Mouse (Mus musculus) layer of hippocampus, postnatal 14 days (tissue): ENCODE data around the gene Ube2k. TPM values are rescaled to one million over a fixed set of nuclear protein-coding genes. Genes with fewer than 3 reads are reported as not detected.

Experiments used
- DNase-seq, 2 experiments: peaks; one replicate each; pipeline ENCODE4 v3.0.0; 2021 to 2022; ENCODE audit warnings: low spot score in 2 of 2, mixed read lengths in 1 of 2
- total RNA-seq, 2 experiments: library from RNA; stranded (reverse); gene quantifications; 2 replicates each; pipeline ENCODE4 v1.2.3; 2021

Gene Ube2k
- total RNA-seq, 2 experiments from 2014 or later, result 130 to 137 TPM

DNA sequence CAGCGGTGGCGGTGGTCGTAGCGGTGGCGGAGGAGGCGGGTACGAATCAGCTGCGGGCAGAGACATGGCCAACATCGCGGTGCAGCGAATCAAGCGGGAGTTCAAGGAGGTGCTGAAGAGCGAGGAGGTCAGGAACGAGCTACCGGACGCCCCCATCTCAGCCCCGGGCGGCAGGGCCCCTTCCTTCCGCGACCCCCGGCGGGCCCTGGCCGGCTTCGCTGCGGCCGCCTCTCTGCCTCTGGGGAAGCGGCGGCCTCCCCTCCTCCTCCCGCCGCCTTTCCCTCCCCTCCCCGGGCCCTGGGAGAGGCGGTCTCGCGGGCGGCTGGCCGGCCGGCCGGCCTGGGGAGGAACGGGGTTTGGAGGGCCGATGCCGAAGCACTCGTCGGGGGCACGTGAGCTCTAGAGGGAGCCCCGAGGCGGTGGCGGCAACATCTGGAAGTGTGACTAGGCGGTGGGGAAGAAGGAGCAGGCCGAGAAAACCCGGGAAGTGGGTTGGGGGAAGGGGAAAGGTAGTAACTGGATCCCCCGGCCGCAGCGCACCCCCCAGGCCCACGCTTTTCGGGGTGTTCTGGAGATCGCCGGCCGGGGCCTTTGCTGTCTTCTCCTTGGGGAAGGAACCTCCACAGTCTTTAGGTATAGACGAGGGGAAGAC is 513 bp downstream of the Ube2k start:
- DNase-seq, result no peak

DNA sequence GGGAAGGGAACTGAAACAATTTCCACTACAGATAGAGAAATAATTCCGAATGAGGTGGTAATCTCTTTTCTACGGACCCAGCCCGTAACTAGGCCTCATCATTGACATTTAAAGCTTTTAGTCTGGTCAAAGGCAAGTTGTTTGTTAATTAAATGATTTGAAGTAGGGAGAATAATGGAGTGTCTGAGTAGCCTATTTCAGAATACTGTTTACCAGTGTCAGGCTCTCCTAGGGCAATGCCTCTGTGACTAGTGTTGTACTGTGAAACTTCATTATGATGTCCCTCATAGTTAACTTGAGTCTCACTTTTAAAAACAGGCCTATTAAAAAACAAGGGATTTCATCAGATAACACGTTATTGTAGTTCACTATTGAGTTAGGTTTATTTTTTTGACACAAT is 1.1 kb downstream of the Ube2k start:
- no peak for DNase-seq

DNA sequence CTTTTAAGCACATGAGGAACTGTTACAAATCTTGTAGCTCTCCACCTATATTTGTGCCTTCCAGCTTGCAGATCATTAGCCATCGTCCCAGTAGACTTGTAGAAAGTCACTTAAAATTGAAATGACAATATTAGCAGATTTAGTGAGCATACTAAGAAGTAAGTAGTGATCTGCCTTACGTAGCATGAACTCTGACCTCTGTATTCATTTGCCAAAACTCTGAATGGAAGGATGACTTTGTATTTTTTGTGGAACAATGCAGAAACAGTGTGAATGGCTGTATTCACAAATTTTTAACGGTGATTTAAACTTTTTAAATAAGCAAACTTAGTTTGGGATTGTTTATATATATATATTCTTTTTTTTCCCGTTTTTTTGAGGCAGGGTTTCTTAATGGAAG is 1.8 kb downstream of the Ube2k start:
- DNase-seq, result no peak

GRCm38 (mm10) chr5:65539786-65540185 is 2.8 kb downstream of the Ube2k start:
- no peak for DNase-seq

DNA sequence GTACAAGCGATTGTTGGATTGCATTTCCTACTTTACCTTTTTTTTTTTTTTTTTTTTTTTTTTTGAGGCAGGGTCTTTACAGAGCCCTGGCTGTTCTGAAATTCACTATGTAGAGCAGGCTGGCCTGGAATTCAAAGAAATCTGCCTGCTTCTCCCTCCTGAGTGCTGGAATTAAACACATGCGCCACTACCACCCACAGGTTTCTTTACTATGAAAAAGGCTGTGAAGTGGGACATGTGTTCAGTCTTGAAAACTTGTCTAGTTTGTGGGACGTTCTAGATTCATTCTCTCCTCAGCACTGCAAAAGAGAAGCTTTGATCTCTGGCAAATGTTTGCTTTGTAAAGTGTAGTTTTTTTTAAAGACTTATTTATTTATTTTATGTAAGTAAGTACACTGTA is 4.9 kb downstream of the Ube2k start:
- DNase-seq, result no peak

DNA sequence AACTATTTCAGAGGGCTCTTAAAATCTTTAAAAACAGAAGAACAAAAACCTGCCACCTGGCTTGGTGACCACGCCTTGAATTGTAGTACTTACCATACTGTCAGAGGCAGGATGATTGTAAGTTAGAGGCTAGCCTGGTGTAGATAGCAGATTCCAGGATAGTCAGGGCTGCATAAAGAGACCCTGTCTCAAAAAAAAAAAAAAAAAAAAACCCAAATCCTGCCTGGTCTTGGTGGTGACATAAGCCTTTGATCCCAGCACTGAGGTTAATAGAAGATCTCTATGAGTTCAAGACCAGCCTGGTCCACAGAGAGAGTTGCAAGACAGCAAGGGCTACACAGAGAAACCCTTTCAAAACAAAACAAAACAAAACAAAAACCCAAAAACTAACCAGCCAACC is 6.5 kb downstream of the Ube2k start:
- DNase-seq, result no peak

- no peak for DNase-seq
Measured at GRCm38 (mm10) chr5:65544616-65545015, 7.6 kb downstream of the Ube2k start.

DNA sequence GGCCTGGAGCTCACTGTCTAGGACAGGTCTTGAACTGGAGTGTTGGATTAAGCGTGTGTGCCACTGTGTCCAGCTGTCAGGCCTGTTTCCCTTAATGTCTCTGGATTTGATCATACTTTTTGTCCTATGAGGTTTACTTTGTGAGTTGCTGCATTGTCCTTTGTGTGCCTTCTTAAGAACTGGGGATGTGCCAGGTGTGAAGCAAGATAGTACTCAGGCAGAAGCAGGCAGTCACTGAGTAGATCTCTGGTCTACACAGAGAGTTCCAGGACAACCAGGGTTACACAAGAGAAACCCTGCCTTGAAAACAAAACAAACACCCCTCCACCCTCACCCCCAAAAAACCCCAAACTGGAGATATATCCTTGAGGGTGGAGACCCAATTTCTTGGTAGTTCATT is 12.6 kb downstream of the Ube2k start:
- no peak for DNase-seq

DNA sequence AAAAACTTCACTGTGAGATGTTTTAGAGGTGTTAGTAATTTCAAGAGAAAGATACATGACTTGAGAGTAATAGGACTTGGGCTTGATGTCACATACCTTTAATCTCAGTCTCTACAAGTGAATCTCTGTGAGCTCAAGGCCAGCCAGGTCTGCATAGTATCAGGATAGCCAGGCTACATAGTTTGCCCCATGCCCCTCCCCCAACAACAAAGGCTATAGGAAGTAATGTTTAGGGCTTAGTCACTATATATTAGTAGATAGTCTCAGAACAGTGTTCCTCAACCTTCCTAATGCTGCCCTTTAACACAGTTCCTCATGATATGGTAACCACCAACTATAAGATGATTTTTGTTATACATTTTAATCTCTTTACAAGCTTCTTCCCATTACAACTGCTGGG is 20.1 kb downstream of the Ube2k start:
- no peak for DNase-seq

- DNase-seq, result peak in 1 of 2 experiments; percentile 26
Measured at GRCm38 (mm10) chr5:65561125-65561893, 24.3 kb downstream of the Ube2k start.

- DNase-seq, result no peak
Measured at GRCm38 (mm10) chr5:65565486-65565885, 28.5 kb downstream of the Ube2k start.

DNA sequence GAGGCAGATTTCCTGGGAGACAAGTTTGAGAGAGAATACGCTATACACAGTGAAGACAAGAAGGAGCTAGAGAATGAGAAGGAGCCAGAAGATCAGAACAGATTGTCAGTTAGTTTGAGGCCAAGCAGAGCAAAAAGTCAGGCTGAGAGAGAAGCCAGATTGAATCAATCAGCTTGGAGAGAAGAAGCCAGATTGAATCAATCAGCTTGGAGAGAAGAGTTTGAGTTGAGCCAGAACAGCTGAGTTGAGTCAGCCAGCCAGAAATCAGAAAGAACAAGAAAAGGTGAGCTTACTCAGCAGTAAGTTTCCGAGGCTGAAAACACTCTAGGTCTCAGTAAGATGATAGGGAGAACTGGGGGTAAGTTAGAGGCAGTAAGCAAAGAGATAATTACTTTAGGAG is 37.8 kb downstream of the Ube2k start:
- DNase-seq, result no peak

GRCm38 (mm10) chr5:65575896-65576295 is 38.9 kb downstream of the Ube2k start:
- no peak for DNase-seq

DNA sequence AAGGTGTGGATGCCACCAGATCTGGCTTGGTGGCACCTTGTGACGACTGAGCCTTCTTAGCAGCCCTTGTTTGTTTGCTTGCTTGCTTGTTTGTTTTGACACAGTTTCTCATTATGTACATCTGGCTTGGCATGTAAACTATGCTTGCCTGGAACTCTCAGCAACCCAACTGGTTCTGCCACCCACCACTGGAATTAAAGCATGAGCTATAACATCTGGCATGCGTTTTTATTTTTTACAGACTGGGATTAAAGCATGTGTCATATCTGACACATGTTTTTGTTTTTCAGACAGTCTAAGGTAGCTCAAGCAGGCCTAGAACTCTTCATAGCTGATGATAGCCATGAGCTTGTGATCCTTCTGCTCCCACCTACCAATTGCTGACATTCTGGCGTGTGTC is 41.5 kb downstream of the Ube2k start:
- no peak for DNase-seq

- no peak for DNase-seq
Measured at GRCm38 (mm10) chr5:65586291-65586690, 49.3 kb downstream of the Ube2k start.

DNA sequence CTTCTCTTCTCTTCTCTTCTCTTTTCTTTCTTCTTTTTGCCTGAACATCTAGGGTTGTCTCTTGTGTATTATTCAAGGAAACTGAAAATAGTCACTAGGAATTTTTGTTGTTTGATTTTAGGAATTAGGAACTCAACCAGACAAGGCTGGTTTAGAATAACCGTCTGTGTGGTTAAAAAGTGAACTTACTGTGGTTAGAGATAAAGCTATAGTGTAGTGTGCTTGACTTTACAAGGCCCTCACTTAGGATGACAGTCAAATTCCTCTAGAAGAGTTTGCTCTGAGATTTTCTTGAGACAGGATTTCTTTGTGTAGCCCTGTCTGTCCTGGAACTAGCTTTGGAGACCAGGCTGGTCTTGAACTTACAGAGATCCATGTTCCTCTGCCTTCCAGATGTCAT is 53.2 kb downstream of the Ube2k start:
- no peak for DNase-seq

DNA sequence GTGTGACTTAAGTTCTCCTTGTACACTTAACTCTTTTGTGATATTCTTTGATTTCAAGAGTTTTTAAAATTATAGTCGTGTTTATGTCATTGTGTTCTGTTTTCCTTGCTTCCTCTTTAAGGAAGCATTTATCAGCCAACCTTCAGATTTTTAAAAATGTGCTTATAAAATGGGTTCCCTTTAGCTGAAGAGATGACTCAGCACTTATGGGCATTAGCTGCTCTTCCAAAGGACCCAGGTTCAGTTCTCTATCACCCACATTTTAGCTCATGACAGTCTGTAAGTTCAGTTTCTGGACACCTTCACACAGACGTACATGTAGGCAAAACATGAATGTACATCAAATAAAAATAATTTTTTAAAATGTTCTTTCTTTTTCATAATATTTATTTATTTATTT is 55.4 kb downstream of the Ube2k start:
- no peak for DNase-seq

GRCm38 (mm10) chr5:65599681-65600080 is 62.6 kb downstream of the Ube2k start:
- no peak for DNase-seq

DNA sequence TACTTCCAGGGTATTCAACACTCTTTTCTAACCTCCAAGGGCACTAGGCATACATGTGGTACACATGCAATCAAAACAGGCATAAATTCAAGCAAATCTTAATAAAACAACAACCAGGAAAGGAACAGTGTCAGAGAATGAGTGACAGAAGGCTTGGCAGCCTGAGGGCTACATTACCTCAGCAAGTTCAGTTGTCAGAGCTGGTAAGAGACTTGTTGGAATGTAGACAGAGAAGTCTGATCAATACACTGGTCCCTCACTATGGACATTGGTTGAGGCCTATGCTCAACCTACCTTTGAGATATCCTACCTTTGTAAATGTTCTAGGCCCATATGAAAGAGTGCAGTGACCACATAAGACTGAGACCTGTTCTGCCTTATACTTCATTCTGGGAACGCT is 69.8 kb downstream of the Ube2k start:
- no peak for DNase-seq

- no peak for DNase-seq
Measured at GRCm38 (mm10) chr5:65609769-65610168, 72.7 kb downstream of the Ube2k start.

- DNase-seq, result no peak
Measured at GRCm38 (mm10) chr5:65610541-65610940, 73.5 kb downstream of the Ube2k start.

DNA sequence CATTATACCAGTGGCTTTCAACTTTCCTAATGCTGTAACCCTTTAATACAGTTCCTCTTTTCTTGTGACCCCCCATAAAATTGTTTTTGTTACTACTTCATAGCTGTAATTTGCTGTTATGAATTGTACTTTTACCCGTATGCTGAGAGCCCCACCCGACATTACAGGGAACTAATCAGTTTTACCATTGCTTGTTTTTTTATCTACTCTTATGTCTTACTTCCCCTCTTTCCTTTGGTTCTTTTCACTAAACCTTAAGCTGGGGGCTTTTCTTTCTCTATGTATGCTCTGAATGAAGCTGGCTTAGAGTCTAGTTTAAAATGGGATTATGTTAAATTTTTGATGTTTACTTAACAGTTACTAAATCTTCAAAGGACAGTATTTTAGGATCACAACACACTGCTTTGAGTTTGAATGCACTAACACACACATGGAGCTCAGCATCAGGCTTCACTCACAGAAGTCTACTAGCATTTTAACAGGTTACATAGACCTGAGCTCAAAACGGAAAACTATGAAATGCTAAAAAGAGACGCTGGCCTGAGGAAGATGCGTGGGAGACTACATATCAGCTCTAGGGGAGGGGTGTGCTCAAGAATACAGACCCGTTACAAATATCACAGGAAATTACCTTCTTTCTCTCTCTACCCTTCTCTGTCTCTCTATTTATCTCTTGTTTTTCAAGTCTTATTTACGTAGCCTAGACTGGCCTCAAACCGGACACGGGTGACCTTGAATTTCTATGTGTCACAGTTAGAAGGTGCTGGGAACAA is 76.3 kb downstream of the Ube2k start:
- DNase-seq, result no peak
